Mouse (Mus musculus) stomach, postnatal 0 days (tissue): ENCODE measurements around the gene Wipf2. TPM values are rescaled to one million over a fixed set of nuclear protein-coding genes. Genes with fewer than 3 reads are reported as not detected.
"Not testable (repeated sequence)": the region's sequence is repeated elsewhere in the genome, so short reads cannot be mapped to it uniquely, and the experiment has no call there.

ENCODE experiments used
- ATAC-seq: fragments of 200-750 bp; cut with Nextera tagmentation; 2 replicates; pipeline ENCODE4 v1.8.0; 2017; ENCODE audit not compliant: low FRiP score, low TSS enrichment
- DNase-seq: peaks from one replicate; pipeline ENCODE4 v3.0.0-alpha.2; 2016; ENCODE audit warnings: low spot score
- H3K27ac ChIP-seq: fragments of 300-500 bp; sonication (generic); replicated peaks from 2 replicates; pipeline ENCODE4 v1.5.1; 2014; ENCODE audit warnings: mild to moderate bottlenecking, control low read depth
- H3K27me3 ChIP-seq: fragments of 300-500 bp; sonication (generic); 2 replicates; pipeline ENCODE4 v1.6.1; 2014; ENCODE audit warnings: low read length; ENCODE audit not compliant: control insufficient read depth, insufficient read depth
- H3K36me3 ChIP-seq: fragments of 300-500 bp; sonication (generic); 2 replicates; pipeline ENCODE4 v1.6.1; 2014; ENCODE audit warnings: low read length, mixed read lengths; ENCODE audit not compliant: control insufficient read depth, insufficient read depth
- H3K4me1 ChIP-seq: fragments of 300-500 bp; sonication (generic); replicated peaks from 2 replicates; pipeline ENCODE4 v1.6.1; 2014; ENCODE audit warnings: antibody characterized with exemption; ENCODE audit not compliant: control insufficient read depth, insufficient read depth
- H3K4me2 ChIP-seq: fragments of 300-500 bp; sonication (generic); replicated peaks from 2 replicates; pipeline ENCODE4 v1.6.1; 2014; ENCODE audit warnings: low read depth, mild to moderate bottlenecking, control low read depth, moderate library complexity
- H3K4me3 ChIP-seq: fragments of 300-500 bp; sonication (generic); 2 replicates; pipeline ENCODE4 v1.5.1; 2014; ENCODE audit warnings: low read depth, low read length, control low read depth
- H3K9ac ChIP-seq: fragments of 300-500 bp; sonication (generic); 2 replicates; pipeline ENCODE4 v1.6.1; 2014; ENCODE audit warnings: mild to moderate bottlenecking, low read length, control low read depth, mixed read lengths
- H3K9me3 ChIP-seq: fragments of 300-500 bp; sonication (generic); 2 replicates; pipeline ENCODE4 v1.6.1; 2016; ENCODE audit warnings: low read length; ENCODE audit not compliant: control insufficient read depth
- CTCF ChIP-seq: IDR thresholded peaks from 2 replicates; pipeline ENCODE4 v1.5.1; 2016; ENCODE audit warnings: antibody characterized with exemption, low read depth, mild to moderate bottlenecking, moderate library complexity
- EP300 ChIP-seq: optimal IDR thresholded peaks from 2 replicates; pipeline ENCODE3; 2016; ENCODE audit warnings: antibody characterized with exemption
- WGBS: fragments of 180-500 bp; shearing (Covaris S2); extraction: QIAGEN DNeasy Blood & Tissue Kit; methylation state at CpG from one replicate; pipeline ENCODE4 v1.1.7; 2014; 5-methylcytosine and 5-hydroxymethylcytosine counted together
- polyA plus RNA-seq: library from polyadenylated mRNA; unstranded; fragments of >200 nt; fragmentation: Nextera tagmentation; extraction: Ambion mirVana; gene quantifications from 2 replicates; pipeline ENCODE4 v1.2.1, GENCODE M21; 2015

Gene Wipf2
- polyA plus RNA-seq: 4.9 and 5.3 TPM in 2 replicates

DNA sequence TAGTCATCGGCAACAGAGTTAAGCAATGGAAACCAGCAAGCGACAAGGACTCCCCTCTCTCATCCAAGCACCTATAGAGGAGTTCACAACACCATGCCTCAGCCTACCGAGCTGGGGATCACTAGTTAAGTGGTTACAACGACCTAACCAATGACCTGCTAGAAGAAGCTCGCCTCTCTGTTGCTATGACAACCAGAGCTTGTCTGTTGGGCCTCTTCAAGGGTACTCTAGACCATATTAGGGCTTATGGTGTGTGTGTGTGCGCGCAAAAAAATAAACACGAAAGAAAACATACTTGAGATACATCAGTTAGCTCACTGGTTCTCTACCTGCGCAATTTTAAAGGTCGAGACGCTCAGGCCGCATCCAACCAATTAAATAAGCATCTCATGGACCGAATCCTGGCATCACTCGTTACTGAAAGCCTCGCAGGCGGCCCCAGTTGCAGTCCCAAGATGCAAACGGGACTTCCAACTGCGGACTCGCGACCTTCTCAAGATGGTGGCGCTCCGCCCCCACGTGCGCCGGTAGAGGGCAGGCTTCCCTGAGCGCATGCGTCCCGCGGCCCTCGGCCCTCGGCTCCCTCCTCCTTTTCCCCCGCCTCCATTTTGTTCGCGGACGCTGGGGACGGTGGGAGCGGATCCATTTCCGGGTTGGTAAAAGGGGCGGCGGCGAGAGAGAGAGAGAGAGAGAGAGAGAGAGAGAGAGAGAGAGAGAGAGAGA, at the start of gene Wipf2:
Gene Wipf2 (plus strand): TSS at position 611 of the 723 bp plus-strand sequence.
- peak; percentile 97 for DNase-seq
- WGBS: 8% methylated on average over 36 of the region's 41 CpGs
- peak within 1 kb of the TSS; percentile 93 for H3K27ac ChIP-seq
- H3K4me3 ChIP-seq: peak within 1 kb of the TSS; percentile 69
- no peaks in the 10 kb centered on the region for H3K27me3 ChIP-seq
- peak within 1 kb of the TSS; percentile 83 for H3K9ac ChIP-seq
- H3K36me3 ChIP-seq: peaks cover 4% of the 10 kb centered on the region
- ATAC-seq: peak; percentile 91
- H3K4me1 ChIP-seq: no peaks in the 10 kb centered on the region
- TF ChIP-seq EP300 (no peak), CTCF (peak; percentile 86)
- H3K9me3 ChIP-seq: no peaks in the 10 kb centered on the region
- peak within 1 kb of the TSS; percentile 66 for H3K4me2 ChIP-seq

DNA sequence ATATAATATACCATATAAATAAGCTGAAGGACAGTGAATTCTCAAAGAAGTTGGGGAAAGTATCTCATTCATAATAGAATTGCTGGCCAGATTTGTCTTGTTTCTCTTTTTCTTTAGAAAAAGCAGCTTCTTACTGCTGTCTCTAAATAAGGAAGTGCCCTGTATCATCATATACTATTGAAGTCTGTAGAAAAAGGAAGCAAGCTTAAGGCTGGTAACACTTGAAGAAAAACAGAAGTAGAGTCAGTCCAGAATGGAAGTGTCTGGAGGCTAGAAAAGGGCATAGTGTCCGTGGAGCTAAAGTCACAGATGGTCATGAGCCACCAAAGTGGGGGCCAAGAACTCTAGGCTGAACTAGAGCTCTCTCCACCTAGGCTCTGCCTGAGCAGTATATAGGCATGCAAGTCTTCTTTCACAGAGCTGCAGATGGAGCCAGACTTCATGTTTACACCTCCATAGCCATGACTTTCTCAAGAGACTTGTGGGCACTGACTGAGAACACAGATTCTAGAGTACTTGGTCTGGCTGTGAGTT, 46.7 kb upstream of the Wipf2 start:
- H3K27ac ChIP-seq: no peak overlapping the region
- no peak overlapping the region for H3K4me3 ChIP-seq
- DNase-seq (no peak), ATAC-seq (no peak)
- H3K9me3 ChIP-seq: no peaks in the 10 kb centered on the region
- H3K4me1 ChIP-seq: no peaks in the 10 kb centered on the region
- peaks cover 18% of the 10 kb centered on the region for H3K36me3 ChIP-seq
- TF ChIP-seq CTCF (no peak), EP300 (no peak)
- no peaks in the 10 kb centered on the region for H3K27me3 ChIP-seq
- 88% methylated on average over 1 of the region's 1 CpGs for WGBS
- H3K4me2 ChIP-seq: no peak overlapping the region
- no peak overlapping the region for H3K9ac ChIP-seq

DNA sequence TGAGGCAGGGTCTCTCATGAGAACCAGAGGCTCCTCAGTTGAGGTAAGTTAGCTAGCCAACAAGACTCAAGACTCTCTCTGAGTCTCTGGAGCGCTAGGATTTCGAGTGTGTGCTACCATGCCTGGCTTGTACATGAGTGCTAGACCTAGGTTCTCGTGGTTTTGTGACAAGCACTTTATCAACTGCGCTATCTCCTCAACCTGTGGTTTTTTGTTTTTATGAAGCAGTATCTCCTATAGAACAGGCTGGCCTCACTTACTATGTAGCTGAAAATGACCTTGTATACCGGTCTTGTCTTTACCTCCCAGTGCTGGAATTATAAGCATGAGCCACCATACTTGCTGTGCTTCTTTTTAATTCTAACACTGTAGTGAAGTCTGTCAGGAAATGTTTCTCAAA, 42.5 kb upstream of the Wipf2 start:
- no peak overlapping the region for H3K4me3 ChIP-seq
- no peak overlapping the region for H3K9ac ChIP-seq
- H3K27me3 ChIP-seq: no peaks in the 10 kb centered on the region
- H3K4me1 ChIP-seq: no peaks in the 10 kb centered on the region
- H3K4me2 ChIP-seq: no peak overlapping the region
- no peak for TF ChIP-seq EP300
- no peak for TF ChIP-seq CTCF
- H3K27ac ChIP-seq: no peak overlapping the region
- DNase-seq: no peak
- no peaks in the 10 kb centered on the region for H3K9me3 ChIP-seq
- H3K36me3 ChIP-seq: peaks cover 35% of the 10 kb centered on the region
- ATAC-seq: no peak
- WGBS: 91% methylated on average over 5 of the region's 5 CpGs

DNA sequence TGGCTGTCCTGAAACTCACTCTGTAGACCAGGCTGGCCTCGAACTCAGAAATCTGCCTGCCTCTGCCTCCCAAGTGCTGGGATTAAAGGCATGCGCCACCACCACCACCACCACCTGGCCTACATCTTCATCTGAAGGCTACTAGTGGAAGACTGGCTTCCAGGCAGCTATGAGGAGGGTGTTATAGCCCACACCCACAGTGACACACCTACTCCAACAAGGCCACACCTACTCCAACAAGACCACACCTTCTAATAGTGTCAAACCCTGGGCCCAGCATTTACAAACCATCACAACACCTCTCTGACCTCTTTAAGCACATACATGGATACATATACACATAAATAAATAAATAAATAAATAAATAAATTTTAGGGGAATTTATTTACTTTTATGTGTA, 37.4 kb upstream of the Wipf2 start:
- 91% methylated on average over 2 of the region's 2 CpGs for WGBS
- DNase-seq, H3K27me3 ChIP-seq, H3K9ac ChIP-seq, H3K4me1 ChIP-seq, H3K4me2 ChIP-seq, H3K27ac ChIP-seq, H3K4me3 ChIP-seq, ATAC-seq, H3K9me3 ChIP-seq: not testable (repeated sequence)
- peaks cover 39% of the 10 kb centered on the region for H3K36me3 ChIP-seq

DNA sequence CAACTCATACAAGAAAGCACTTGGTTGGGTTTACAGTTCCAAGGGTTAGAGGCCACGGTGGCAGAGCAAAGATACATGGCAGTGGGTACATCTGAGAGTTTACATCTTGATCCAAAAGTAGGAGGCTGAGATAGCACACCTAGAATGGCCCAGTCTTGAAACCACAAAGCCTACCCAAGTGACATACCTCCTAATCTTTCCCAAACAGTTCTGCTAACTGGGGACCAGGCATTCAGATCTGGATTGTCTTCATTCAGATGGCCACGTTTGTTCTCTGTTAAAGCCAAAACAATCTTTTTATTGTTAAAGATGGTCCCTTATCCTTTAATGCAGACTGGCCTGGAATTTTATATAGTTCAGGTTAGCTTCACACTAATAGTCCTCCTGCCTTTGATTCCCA, 35.6 kb upstream of the Wipf2 start:
- Histone ChIP-seq H3K4me2 (no peak overlapping the region), H3K9me3 (no peaks in the 10 kb centered on the region), H3K27me3 (no peaks in the 10 kb centered on the region), H3K9ac (no peak overlapping the region), H3K4me3 (no peak overlapping the region), H3K27ac (no peak overlapping the region), H3K4me1 (no peaks in the 10 kb centered on the region), H3K36me3 (peaks cover 37% of the 10 kb centered on the region)
- ATAC-seq (no peak), DNase-seq (no peak)
- TF ChIP-seq EP300: no peak
- TF ChIP-seq CTCF: no peak
- 80% methylated on average over 2 of the region's 2 CpGs for WGBS

DNA sequence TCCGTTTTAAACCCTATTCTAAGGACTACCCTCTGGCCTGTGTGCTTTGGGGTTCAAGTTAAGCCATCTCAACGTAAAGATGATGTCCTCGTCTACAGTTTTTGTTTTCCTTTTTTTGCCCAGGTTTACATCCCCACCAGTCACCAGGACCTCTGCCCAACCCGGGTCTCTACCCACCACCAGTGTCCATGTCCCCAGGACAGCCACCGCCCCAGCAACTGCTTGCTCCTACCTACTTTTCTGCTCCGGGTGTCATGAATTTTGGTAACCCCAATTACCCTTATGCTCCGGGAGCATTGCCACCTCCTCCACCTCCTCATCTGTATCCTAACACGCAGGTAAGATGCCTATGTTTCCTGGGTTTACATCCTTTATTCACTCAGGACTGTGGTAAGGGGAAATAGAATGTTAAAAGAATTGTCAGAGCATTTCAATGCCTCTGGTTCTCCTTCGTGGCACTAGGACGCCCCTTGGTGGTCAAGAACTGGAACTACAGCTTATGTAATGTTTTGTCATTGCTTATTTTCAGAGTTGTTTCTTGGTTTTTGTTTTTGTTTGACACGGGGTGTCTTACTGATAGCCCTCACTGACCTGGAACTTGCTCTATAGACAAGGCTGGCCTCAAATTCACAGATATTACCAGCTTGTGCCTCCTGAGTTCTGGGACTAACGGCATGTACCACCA, 34.2 kb upstream of the Wipf2 start:
- Histone ChIP-seq H3K9ac (no peak overlapping the region), H3K27ac (no peak overlapping the region), H3K4me3 (no peak overlapping the region), H3K4me1 (no peaks in the 10 kb centered on the region), H3K36me3 (peaks cover 36% of the 10 kb centered on the region), H3K27me3 (no peaks in the 10 kb centered on the region), H3K4me2 (no peak overlapping the region), H3K9me3 (no peaks in the 10 kb centered on the region)
- DNase-seq (no peak), ATAC-seq (no peak)
- TF ChIP-seq CTCF (peak; percentile 91), EP300 (no peak)
- WGBS: 69% methylated on average over 12 of the region's 12 CpGs
